Mouse (Mus musculus) activated CD4-positive, CD25-positive, alpha-beta regulatory T cell, adult 4 months (primary cell): ENCODE measurements around the gene Sgsm2. TPM values are rescaled to one million over a fixed set of nuclear protein-coding genes. Genes with fewer than 3 reads are reported as not detected.
"Not testable (repeated sequence)": the region's sequence is repeated elsewhere in the genome, so short reads cannot be mapped to it uniquely, and the experiment has no call there.

ENCODE experiments used
- ATAC-seq: one replicate; pipeline ENCODE4 v1.8.0; 2017
- polyA plus RNA-seq, 2 experiments: library from polyadenylated mRNA; unstranded; fragments of 100-300 nt; shearing (Covaris generic); gene quantifications; one replicate each; pipeline ENCODE4 v1.2.1; 2017

Gene Sgsm2
- polyA plus RNA-seq, 2 experiments from 2014 or later, result 1.6 to 2.0 TPM

GRCm38 (mm10) chr11:74828404-74828931 lies 68.4 kb downstream of the Sgsm2 start:
- no peak for ATAC-seq

GRCm38 (mm10) chr11:74827791-74828403 lies 69.0 kb downstream of the Sgsm2 start:
- no peak for ATAC-seq

- ATAC-seq, result no peak
These were observed 70.2 kb downstream of the Sgsm2 start for GRCm38 (mm10) chr11:74826702-74827101.

- ATAC-seq, result no peak
These were observed 70.7 kb downstream of the Sgsm2 start for GRCm38 (mm10) chr11:74826151-74826550.

DNA sequence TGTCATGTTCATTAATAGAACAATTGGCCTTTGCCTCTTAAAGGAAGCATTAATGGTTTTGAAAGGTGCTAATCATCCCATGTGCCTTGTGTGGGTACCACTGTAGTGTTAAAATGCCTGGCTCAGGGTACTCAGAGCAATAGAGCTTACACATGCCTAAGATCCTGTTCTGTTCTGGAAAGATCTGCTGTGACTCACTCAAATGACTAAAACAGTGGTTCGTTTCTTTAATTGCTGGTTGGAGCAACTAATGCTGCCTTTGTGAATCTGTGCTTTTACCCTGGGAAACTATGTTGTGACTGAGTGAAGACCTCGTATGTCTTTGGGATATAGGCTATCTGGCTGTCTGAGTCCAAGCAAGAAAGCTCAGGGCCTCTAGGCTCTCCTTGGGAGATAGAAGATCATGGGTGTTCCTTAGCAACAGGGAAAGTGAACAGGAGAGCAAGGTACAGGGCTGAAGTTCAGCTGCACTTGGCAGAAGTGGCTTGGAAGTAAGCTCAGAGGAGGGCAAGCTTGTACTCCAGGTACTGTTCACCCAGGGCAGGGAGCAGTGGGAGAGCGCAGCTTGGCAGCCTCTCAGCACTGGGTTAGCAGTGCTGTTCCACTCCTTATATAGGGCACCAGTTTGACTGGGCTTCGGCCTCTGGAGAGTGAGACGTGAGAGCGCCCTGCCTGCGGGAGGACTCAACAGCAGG lies 74.0 kb downstream of the Sgsm2 start:
- ATAC-seq, result no peak

DNA sequence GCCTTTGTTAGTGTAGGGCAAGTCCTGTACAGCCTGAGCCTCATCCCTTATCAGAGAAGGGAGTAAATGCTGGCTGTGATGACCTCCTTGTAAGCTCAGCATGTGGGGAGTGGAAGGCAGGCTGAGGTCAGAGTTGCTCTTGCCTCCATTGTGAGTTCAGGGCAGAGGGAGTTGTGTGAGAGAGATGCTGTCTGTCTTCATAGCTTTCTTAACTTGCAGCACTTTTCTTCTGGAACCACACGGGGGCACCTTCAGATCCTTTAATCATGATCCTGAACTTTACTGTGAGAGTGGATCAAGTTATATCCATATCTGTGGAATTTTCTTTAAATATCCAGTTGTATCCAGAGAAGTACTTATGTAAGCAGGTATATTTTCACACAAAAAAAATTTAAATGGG lies 75.4 kb downstream of the Sgsm2 start:
- no peak for ATAC-seq

GRCm38 (mm10) chr11:74820921-74821320 lies 75.9 kb downstream of the Sgsm2 start:
- no peak for ATAC-seq

DNA sequence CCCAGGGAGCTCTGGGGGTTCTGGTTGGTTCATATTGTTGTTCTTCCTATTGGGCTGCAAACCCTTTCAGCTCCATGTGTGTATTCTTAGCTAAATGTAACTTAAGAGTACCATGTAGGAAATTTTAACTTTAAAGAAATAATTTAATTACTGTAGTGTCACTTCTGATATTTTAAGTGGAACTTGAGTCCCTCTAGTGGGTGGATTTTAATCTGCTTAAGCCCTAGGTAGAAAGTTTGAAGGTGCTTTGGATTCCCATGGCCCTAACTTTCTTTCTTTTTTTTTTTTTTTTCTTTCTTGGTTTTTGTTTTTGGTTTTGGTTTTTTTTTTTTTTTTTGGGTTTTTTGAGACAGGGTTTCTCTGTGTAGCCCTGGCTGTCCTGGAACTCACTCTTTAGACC lies 81.1 kb downstream of the Sgsm2 start:
- ATAC-seq, result no peak

DNA sequence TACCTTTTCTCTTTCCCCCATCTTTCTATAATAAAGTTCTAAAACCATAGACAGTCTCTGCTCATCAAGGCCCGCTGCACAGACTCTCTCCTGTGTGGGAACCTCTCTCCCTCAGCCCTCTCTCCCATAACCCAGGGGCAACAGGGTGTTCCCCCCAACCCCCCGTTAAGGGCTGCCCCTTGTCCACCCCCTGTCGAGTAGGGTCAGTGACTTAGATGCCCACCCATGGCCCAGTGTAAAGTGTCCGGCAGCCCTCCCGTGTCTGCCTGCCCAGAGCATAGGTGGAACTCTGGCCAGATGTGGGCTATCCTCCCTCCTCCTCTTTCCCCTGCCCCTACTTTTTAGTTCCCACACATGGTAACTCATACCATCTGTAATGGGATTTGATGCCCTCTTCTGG lies 85.3 kb downstream of the Sgsm2 start:
- no peak for ATAC-seq

- not testable (repeated sequence) for ATAC-seq
These were observed 85.8 kb downstream of the Sgsm2 start for GRCm38 (mm10) chr11:74811027-74811426.

DNA sequence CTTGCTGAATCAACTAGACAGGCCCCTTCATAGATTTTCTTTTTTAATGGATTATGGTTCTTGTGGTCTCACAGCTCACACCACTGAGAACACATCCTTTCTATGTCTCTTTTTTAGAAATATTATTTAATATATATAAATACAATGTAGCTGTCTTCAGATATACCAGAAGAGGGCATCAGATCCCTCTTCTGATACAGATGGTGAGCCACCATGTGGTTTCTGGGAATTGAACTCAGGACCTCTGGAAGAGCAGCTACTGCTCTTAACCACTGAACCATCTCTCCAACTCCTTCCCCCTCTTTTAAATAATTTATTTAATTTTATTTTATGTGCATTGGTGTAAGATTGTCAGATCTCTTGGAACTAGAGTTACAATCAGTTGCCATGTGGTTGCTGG lies 86.7 kb downstream of the Sgsm2 start:
- ATAC-seq, result no peak

DNA sequence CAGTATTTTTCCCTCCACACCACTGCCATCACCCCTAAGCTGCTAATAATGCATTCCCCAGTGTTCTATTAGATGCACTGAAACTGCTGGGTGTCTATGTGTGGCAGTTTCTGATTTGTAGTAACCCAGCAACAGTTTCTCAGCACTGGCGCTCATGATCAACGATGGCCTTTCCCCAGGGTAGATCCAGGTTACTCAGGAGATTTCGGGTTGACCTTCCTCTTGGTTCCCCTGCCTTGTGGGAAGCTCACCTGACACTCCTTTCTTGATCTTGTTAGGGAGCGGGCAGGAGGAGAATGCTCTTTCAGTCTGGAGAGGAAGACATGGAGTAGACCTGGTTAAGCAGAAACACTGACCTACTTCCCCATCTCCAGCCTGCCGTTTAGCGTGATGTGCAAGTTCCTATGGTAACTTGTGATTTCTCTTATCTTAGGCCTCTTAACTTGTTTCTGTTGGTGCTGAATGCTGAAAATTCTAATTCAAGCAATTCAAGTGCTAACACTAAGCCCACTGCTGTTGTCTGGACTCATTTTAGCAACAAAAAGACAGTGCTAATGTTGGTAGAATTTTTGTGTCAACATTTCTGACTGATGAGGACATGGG lies 88.5 kb downstream of the Sgsm2 start:
- no peak for ATAC-seq

DNA sequence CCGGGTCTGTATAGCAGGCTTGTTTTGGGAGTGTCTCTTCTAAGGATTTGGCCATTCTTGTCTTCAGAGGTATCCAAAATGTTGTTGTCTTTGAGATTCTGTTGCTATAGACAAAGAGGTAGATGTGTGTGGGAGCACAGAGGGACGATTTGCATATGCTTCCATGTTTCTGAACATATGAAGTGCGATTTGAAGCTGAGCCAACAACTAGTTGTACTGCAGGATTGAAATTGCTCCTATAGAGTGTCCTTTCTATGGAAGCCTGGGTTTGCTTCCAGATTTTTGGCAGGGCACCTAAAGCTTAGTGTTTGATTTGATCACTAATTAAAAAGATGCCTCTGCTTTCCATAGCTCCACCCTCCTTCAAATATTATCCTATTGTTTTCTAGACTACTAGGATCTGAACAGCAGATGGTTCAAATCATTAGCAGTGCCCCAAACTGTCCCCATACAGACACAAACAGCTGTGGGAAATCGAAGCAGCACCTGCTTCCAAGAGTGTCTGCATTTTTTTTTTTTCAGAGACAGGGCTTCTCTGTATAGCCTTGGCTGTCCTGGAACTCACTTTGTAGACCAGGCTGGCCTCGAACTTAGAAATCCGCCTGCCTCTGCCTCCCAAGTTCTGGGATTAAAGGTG lies 89.5 kb downstream of the Sgsm2 start:
- ATAC-seq, result no peak

- ATAC-seq, result no peak
These were observed 92.7 kb downstream of the Sgsm2 start for GRCm38 (mm10) chr11:74804081-74804627.

DNA sequence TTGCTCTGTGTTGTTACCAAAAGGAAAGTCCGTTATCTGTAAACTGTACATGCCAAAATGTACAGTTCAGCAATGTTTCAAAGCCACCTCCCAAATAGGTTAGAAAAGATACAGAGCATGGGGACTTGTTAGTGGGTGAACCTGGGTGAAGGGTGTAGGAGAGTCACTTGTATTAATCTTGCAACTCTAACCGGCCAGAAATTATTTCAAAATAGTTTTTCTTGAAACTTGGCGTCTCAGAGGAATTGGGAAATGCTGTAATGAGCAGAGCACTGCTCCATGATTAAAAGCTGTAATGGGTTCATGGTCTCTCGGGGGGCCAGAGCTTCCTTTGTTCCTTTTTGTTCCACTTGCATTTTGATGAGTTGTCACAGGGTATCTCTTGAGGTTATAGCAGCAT lies 96.2 kb downstream of the Sgsm2 start:
- no peak for ATAC-seq

Other genes starting within 250 kb of the Sgsm2 start
- 1 to 10 TPM; 6.8 to 8.1 TPM for gene Cluh, start 247.6 kb downstream of the Sgsm2 start, polyA plus RNA-seq
- 10 to 100 TPM; 59.5 to 79.2 TPM for gene Pafah1b1, start 172.4 kb downstream of the Sgsm2 start, polyA plus RNA-seq
- 10 to 100 TPM; 26.3 to 33.5 TPM for gene Mettl16, start 126.2 kb downstream of the Sgsm2 start, polyA plus RNA-seq
- 1 to 10 TPM; 5.4 to 6.9 TPM for gene Mnt, start 66.1 kb downstream of the Sgsm2 start, polyA plus RNA-seq
- 10 to 100 TPM; 38.4 to 39.2 TPM for gene Tsr1, start 1.0 kb upstream of the Sgsm2 start, polyA plus RNA-seq
- gene Smg6, start 28.8 kb upstream of the Sgsm2 start, polyA plus RNA-seq, result 10 to 100 TPM; 15.3 to 15.5 TPM
- gene Srr, start 28.9 kb upstream of the Sgsm2 start, polyA plus RNA-seq, result 1 to 10 TPM; 4.9 to 7.3 TPM